Mouse (Mus musculus): ENCODE measurements around the gene Pip4k2b. TPM values are rescaled to one million over a fixed set of nuclear protein-coding genes. Genes with fewer than 3 reads are reported as not detected.

Pip4k2b gene
- polyA plus RNA-seq, 1 experiment from 2014 or later: 1.7 TPM

- WGBS: 89% methylated on average over 2 of the region's 2 CpGs
- peak overlapping the region; percentile 61 for H3K4me2 ChIP-seq (ENCODE audit: low read length)
- 0 out of 2 replicates have a peak overlapping the region, but pooled peaks have one; percentile 7 for H3K9ac ChIP-seq (ENCODE audit: low read length)
- ATAC-seq (replicated peaks; ENCODE audit: low FRiP score, low TSS enrichment, low read depth) (no peak), DNase-seq (ENCODE audit: low spot score) (no peak)
- no peak overlapping the region for H3K27ac ChIP-seq (ENCODE audit: low read depth)
- no peaks in the 10 kb centered on the region for H3K9me3 ChIP-seq (ENCODE audit: control insufficient read depth, low read length)
- peak overlapping the region; percentile 77 for H3K4me3 ChIP-seq (ENCODE audit: low read depth, low read length)
- peaks cover 62% of the 10 kb centered on the region for H3K36me3 ChIP-seq (ENCODE audit: control insufficient read depth, insufficient read depth, low read length)
- peaks cover 10% of the 10 kb centered on the region for H3K4me1 ChIP-seq (replicated peaks; ENCODE audit: control insufficient read depth, insufficient read depth, low read length)
- H3K27me3 ChIP-seq (replicated peaks; ENCODE audit: control insufficient read depth, insufficient read depth, low read length): no peaks in the 10 kb centered on the region
These were observed 35.6 kb upstream of the Pip4k2b start for GRCm38 (mm10) chr11:97779968-97780701.

GRCm38 (mm10) chr11:97778918-97779317 lies 34.4 kb upstream of the Pip4k2b start:
- peaks cover 10% of the 10 kb centered on the region for H3K4me1 ChIP-seq (replicated peaks; ENCODE audit: control insufficient read depth, insufficient read depth, low read length)
- no peak for DNase-seq (ENCODE audit: low spot score)
- ATAC-seq (replicated peaks; ENCODE audit: low FRiP score, low TSS enrichment, low read depth): no peak
- no peak overlapping the region for H3K4me2 ChIP-seq (ENCODE audit: low read length)
- H3K4me3 ChIP-seq (ENCODE audit: low read depth, low read length): no peak overlapping the region
- no peaks in the 10 kb centered on the region for H3K9me3 ChIP-seq (ENCODE audit: control insufficient read depth, low read length)
- 88% methylated on average over 1 of the region's 1 CpGs for WGBS
- H3K27ac ChIP-seq (ENCODE audit: low read depth): no peak overlapping the region
- H3K36me3 ChIP-seq (ENCODE audit: control insufficient read depth, insufficient read depth, low read length): peaks cover 64% of the 10 kb centered on the region
- H3K9ac ChIP-seq (ENCODE audit: low read length): no peak overlapping the region
- H3K27me3 ChIP-seq (replicated peaks; ENCODE audit: control insufficient read depth, insufficient read depth, low read length): no peaks in the 10 kb centered on the region

- ATAC-seq (replicated peaks; ENCODE audit: low FRiP score, low TSS enrichment, low read depth): no peak
These were observed 32.6 kb upstream of the Pip4k2b start for GRCm38 (mm10) chr11:97777129-97777529.

GRCm38 (mm10) chr11:97776497-97777128 lies 32.1 kb upstream of the Pip4k2b start:
- Histone ChIP-seq H3K4me3 (ENCODE audit: low read depth, low read length) (no peak overlapping the region), H3K9ac (ENCODE audit: low read length) (no peak overlapping the region), H3K9me3 (ENCODE audit: control insufficient read depth, low read length) (no peaks in the 10 kb centered on the region), H3K36me3 (ENCODE audit: control insufficient read depth, insufficient read depth, low read length) (peaks cover 64% of the 10 kb centered on the region), H3K27me3 (replicated peaks; ENCODE audit: control insufficient read depth, insufficient read depth, low read length) (no peaks in the 10 kb centered on the region), H3K27ac (ENCODE audit: low read depth) (no peak overlapping the region), H3K4me2 (ENCODE audit: low read length) (no peak overlapping the region), H3K4me1 (replicated peaks; ENCODE audit: control insufficient read depth, insufficient read depth, low read length) (peaks cover 10% of the 10 kb centered on the region)
- ATAC-seq (replicated peaks; ENCODE audit: low FRiP score, low TSS enrichment, low read depth): peak; percentile 33; the same call in 1 of the 2 replicates
- DNase-seq (ENCODE audit: low spot score): no peak
- 65% methylated on average over 5 of the region's 5 CpGs for WGBS

More at GRCm38 (mm10) chr11:97777129-97777529, 32.6 kb upstream of the Pip4k2b start:
- Histone ChIP-seq H3K9ac (ENCODE audit: low read length) (no peak overlapping the region), H3K36me3 (ENCODE audit: control insufficient read depth, insufficient read depth, low read length) (peaks cover 64% of the 10 kb centered on the region), H3K4me3 (ENCODE audit: low read depth, low read length) (no peak overlapping the region), H3K9me3 (ENCODE audit: control insufficient read depth, low read length) (no peaks in the 10 kb centered on the region), H3K4me1 (replicated peaks; ENCODE audit: control insufficient read depth, insufficient read depth, low read length) (peaks cover 10% of the 10 kb centered on the region), H3K4me2 (ENCODE audit: low read length) (no peak overlapping the region), H3K27me3 (replicated peaks; ENCODE audit: control insufficient read depth, insufficient read depth, low read length) (no peaks in the 10 kb centered on the region), H3K27ac (ENCODE audit: low read depth) (no peak overlapping the region)
- WGBS: 47% methylated on average over 2 of the region's 2 CpGs
- DNase-seq (ENCODE audit: low spot score): no peak

GRCm38 (mm10) chr11:97775808-97776496 lies 31.4 kb upstream of the Pip4k2b start, which contains the start of gene 1700001P01Rik:
Gene 1700001P01Rik (minus strand): TSS chr11:97775918.
- ATAC-seq (replicated peaks; ENCODE audit: low FRiP score, low TSS enrichment, low read depth) (no peak), DNase-seq (ENCODE audit: low spot score) (no peak)
- Histone ChIP-seq H3K27ac (ENCODE audit: low read depth) (no peak within 1 kb of the TSS), H3K27me3 (replicated peaks; ENCODE audit: control insufficient read depth, insufficient read depth, low read length) (no peaks in the 10 kb centered on the region), H3K4me2 (ENCODE audit: low read length) (no peak within 1 kb of the TSS), H3K4me3 (ENCODE audit: low read depth, low read length) (no peak within 1 kb of the TSS), H3K36me3 (ENCODE audit: control insufficient read depth, insufficient read depth, low read length) (peaks cover 60% of the 10 kb centered on the region), H3K9me3 (ENCODE audit: control insufficient read depth, low read length) (no peaks in the 10 kb centered on the region), H3K4me1 (replicated peaks; ENCODE audit: control insufficient read depth, insufficient read depth, low read length) (peaks cover 10% of the 10 kb centered on the region), H3K9ac (ENCODE audit: low read length) (no peak within 1 kb of the TSS)
- 52% methylated on average over 17 of the region's 17 CpGs for WGBS

GRCm38 (mm10) chr11:97775186-97775585 lies 30.7 kb upstream of the Pip4k2b start:
- DNase-seq (ENCODE audit: low spot score) (no peak), ATAC-seq (replicated peaks; ENCODE audit: low FRiP score, low TSS enrichment, low read depth) (0 out of 2 replicates have a peak, but pooled peaks have one; percentile 47)
- H3K27ac ChIP-seq (ENCODE audit: low read depth): no peak overlapping the region
- H3K4me1 ChIP-seq (replicated peaks; ENCODE audit: control insufficient read depth, insufficient read depth, low read length): peaks cover 3% of the 10 kb centered on the region
- 75% methylated on average over 13 of the region's 13 CpGs for WGBS
- no peak overlapping the region for H3K4me2 ChIP-seq (ENCODE audit: low read length)
- H3K27me3 ChIP-seq (replicated peaks; ENCODE audit: control insufficient read depth, insufficient read depth, low read length): no peaks in the 10 kb centered on the region
- H3K4me3 ChIP-seq (ENCODE audit: low read depth, low read length): no peak overlapping the region
- H3K9me3 ChIP-seq (ENCODE audit: control insufficient read depth, low read length): no peaks in the 10 kb centered on the region
- H3K36me3 ChIP-seq (ENCODE audit: control insufficient read depth, insufficient read depth, low read length): peaks cover 53% of the 10 kb centered on the region
- H3K9ac ChIP-seq (ENCODE audit: low read length): no peak overlapping the region

- no peaks in the 10 kb centered on the region for H3K9me3 ChIP-seq (ENCODE audit: control insufficient read depth, low read length)
- no peak for DNase-seq (ENCODE audit: low spot score)
- no peaks in the 10 kb centered on the region for H3K4me1 ChIP-seq (replicated peaks; ENCODE audit: control insufficient read depth, insufficient read depth, low read length)
- H3K27ac ChIP-seq (ENCODE audit: low read depth): no peak overlapping the region
- 77% methylated on average over 14 of the region's 14 CpGs for WGBS
- no peak overlapping the region for H3K4me3 ChIP-seq (ENCODE audit: low read depth, low read length)
- no peak overlapping the region for H3K4me2 ChIP-seq (ENCODE audit: low read length)
- H3K27me3 ChIP-seq (replicated peaks; ENCODE audit: control insufficient read depth, insufficient read depth, low read length): no peaks in the 10 kb centered on the region
- no peak overlapping the region for H3K9ac ChIP-seq (ENCODE audit: low read length)
- peaks cover 15% of the 10 kb centered on the region; the same call in 1 of the 2 replicates for H3K36me3 ChIP-seq (ENCODE audit: control insufficient read depth, insufficient read depth, low read length)
- no peak for ATAC-seq (replicated peaks; ENCODE audit: low FRiP score, low TSS enrichment, low read depth)
These were observed 26.9 kb upstream of the Pip4k2b start for GRCm38 (mm10) chr11:97771410-97771809.

GRCm38 (mm10) chr11:97769704-97770103 lies 25.2 kb upstream of the Pip4k2b start:
- 16% methylated on average over 2 of the region's 2 CpGs for WGBS
- DNase-seq (ENCODE audit: low spot score): peak; percentile 82

More at GRCm38 (mm10) chr11:97769704-97770103, 25.2 kb upstream of the Pip4k2b start:
- Histone ChIP-seq H3K4me3 (ENCODE audit: low read depth, low read length) (no peak overlapping the region), H3K9ac (ENCODE audit: low read length) (no peak overlapping the region), H3K9me3 (ENCODE audit: control insufficient read depth, low read length) (no peaks in the 10 kb centered on the region), H3K4me1 (replicated peaks; ENCODE audit: control insufficient read depth, insufficient read depth, low read length) (peaks cover 7% of the 10 kb centered on the region), H3K4me2 (ENCODE audit: low read length) (no peak overlapping the region), H3K27me3 (replicated peaks; ENCODE audit: control insufficient read depth, insufficient read depth, low read length) (no peaks in the 10 kb centered on the region), H3K27ac (ENCODE audit: low read depth) (no peak overlapping the region), H3K36me3 (ENCODE audit: control insufficient read depth, insufficient read depth, low read length) (no peaks in the 10 kb centered on the region)
- ATAC-seq (replicated peaks; ENCODE audit: low FRiP score, low TSS enrichment, low read depth): peak; percentile 37; the same call in 1 of the 2 replicates
